Mouse (Mus musculus): ENCODE results near the gene Tcl1b2.
"Not testable (repeated sequence)": the region's sequence is repeated elsewhere in the genome, so short reads cannot be mapped to it uniquely, and the experiment has no call there.

The Tcl1b2 gene

GRCm38 (mm10) chr12:105174318-105174717 is 28.5 kb downstream of the Tcl1b2 start:
- peak; percentile 66 for DNase-seq

GRCm38 (mm10) chr12:105176044-105176443 is 30.2 kb downstream of the Tcl1b2 start, which contains the start of gene Tcl1b5:
TSS of gene Tcl1b5 (plus strand) at chr12:105176344.
- not testable (repeated sequence) for DNase-seq

- DNase-seq, result not testable (repeated sequence)
Measured at GRCm38 (mm10) chr12:105181040-105181644, 35.3 kb downstream of the Tcl1b2 start.

- peak; percentile 17 for DNase-seq
Measured at GRCm38 (mm10) chr12:105188980-105189379, 43.2 kb downstream of the Tcl1b2 start.

- not testable (repeated sequence) for DNase-seq
Measured at GRCm38 (mm10) chr12:105190743-105191142, 44.9 kb downstream of the Tcl1b2 start, which contains the start of gene Tcl1b3. TSS of gene Tcl1b3 (plus strand) at chr12:105191043.

- DNase-seq, result not testable (repeated sequence)
Measured at GRCm38 (mm10) chr12:105199684-105200497, 54.1 kb downstream of the Tcl1b2 start.

- not testable (repeated sequence) for DNase-seq
Measured at GRCm38 (mm10) chr12:105201657-105202056, 55.8 kb downstream of the Tcl1b2 start, which contains the start of gene Tcl1b4. TSS of gene Tcl1b4 (plus strand) at chr12:105201957.
